Mouse (Mus musculus) neutrophil, adult 5-6 weeks (primary cell): ENCODE results near the gene Svopl. TPM values are rescaled to one million over a fixed set of nuclear protein-coding genes. Genes with fewer than 3 reads are reported as not detected.

Experiments used
- ATAC-seq: fragments of 151-379, 151-347 bp; 2 replicates; pipeline ENCODE4 v1.8.0; 2017; ENCODE audit warnings: mild to moderate bottlenecking, moderate TSS enrichment; ENCODE audit not compliant: insufficient number of reproducible peaks, poor library complexity, low FRiP score, severe bottlenecking; ENCODE audit errors: extremely low read depth
- total RNA-seq: library from RNA; stranded (forward); fragments of 200-1000 nt; gene quantifications from 2 replicates; pipeline ENCODE4 v1.2.3, GENCODE M21; 2017

Svopl gene
- total RNA-seq, 1 experiment from 2014 or later: not detected

- ATAC-seq: peak; percentile 16; the same call in 1 of the 2 replicates
Measured at GRCm38 (mm10) chr6:38048003-38048402, 1.2 kb upstream of the Svopl start.

DNA sequence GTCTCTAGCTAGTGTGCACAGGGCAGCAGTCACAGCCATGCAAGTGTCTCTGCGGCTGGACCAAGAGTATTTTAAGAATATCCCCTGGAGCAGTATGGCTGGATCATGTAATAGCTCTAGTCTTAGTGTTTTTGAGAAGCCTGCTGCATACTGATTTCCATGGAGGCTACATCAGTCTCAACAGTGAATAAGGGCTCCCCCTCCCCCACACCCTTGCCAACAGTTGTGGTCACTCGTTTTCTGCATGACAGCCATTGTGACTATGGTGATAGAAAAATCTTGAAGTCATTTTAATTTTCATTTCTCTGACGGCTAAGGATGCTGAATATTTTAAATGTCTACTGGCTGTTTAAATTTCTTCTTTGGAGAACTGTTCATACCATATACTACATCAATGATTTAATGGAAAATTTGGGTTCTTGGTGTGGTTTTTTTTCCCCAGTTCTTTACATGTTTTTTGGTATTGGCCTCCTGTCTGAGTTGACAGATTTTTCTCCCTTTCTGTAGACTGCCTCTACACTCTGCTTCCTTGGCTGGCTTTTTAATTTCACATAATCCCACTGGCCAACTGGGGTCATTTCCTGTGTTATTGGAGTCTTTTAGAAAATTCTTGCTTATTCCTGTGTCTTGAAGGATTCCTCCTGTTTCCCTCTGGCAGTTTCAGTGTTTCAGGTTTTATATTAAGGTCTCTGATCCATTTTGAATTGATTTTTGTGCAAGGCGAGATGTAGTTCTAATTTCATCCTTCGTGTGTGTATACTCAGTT is 13.8 kb downstream of the Svopl start:
- no peak for ATAC-seq

DNA sequence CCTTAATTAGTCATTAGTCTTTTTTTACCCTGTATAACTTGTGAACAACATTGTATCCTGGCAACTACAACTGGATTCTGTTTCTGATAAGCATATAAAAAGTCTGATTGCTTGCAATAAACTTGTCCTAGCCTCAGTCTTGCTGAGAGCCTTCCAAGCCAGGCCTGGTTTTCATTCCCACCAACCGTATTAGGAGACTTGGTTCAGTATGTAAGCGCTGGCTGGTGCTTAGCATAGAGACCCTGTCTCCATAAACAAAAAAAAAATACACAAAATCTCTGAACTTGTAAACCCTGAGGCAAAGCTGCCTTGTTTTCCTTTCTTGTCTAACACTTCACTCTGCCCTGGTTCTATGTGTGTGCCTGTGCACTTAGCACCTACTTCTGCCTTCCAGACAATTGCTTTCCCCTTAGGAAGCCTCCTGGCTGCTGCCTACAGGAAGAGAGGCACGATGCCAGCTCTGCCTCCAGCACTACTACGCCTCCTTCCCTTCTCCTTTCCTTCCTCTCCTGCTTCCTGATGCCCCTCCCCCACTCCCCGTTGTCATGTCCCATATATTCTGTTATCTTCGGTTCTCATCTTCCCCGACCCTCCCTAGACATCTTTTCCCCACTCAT is 14.8 kb downstream of the Svopl start:
- ATAC-seq: no peak

- no peak for ATAC-seq
Measured at GRCm38 (mm10) chr6:38028205-38028604, 18.6 kb downstream of the Svopl start.

DNA sequence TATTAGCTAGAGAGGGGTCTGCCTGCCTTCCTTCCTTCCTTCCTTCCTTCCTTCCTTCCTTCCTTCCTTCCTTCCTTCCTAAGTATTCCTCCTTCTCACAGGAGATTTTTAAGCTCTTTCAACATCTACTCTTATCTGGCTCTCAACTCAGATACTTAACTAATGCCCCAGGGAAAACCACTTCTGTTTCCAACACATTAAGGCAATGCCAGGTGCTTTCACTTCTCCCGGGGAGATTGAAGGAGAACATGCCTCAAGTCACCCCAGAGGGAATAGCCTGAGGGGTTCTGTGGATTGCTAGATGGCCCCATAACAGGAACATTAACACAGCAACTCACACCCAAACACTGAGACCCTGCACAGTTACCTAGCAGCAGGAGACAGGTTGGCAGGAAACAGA is 19.0 kb downstream of the Svopl start:
- no peak for ATAC-seq

GRCm38 (mm10) chr6:38023284-38023683 is 23.5 kb downstream of the Svopl start:
- no peak for ATAC-seq

GRCm38 (mm10) chr6:38021406-38021805 is 25.4 kb downstream of the Svopl start:
- no peak for ATAC-seq

GRCm38 (mm10) chr6:38012829-38013228 is 34.0 kb downstream of the Svopl start:
- ATAC-seq: no peak

- peak; percentile 53; the same call in 1 of the 2 replicates for ATAC-seq
Measured at GRCm38 (mm10) chr6:38007459-38007858, 39.3 kb downstream of the Svopl start.

DNA sequence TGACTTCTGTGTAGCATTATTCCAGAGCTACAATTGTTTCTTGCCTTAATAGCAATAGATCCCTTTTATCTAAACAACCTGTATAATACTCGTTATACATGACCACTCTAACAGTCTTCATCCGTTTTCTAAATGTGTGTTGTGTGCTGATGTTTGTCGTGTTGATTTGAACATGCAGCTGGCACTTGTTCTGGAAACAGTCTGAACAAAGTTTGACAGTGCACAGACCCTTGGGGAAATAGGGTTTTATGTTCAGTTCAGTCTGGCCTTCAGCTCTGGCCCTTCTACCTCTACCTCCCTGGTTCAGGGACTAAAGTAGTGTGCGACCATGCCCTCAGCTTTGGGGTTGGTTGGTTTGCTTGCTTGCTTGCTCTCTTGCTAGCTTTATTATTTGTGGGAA is 79.4 kb downstream of the Svopl start:
- no peak for ATAC-seq

DNA sequence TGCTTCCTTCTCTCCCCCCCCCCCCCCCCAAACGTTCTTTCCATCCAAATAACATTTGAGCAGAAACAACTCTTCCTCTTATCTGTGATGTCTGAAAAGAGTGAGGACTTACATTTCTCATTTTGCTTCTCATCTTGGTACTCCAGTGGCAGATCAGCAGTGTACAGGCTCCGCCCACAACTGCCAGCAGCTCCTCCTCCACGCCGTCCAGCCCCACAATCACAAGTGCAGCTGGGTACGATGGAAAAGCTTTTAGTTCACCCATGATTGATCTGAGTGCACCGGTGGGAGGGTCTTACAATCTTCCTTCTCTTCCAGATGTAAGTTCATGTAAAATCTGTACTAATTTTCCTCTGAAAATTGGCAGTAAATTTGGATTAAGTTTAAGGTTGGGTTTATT is 95.5 kb downstream of the Svopl start:
- no peak for ATAC-seq

DNA sequence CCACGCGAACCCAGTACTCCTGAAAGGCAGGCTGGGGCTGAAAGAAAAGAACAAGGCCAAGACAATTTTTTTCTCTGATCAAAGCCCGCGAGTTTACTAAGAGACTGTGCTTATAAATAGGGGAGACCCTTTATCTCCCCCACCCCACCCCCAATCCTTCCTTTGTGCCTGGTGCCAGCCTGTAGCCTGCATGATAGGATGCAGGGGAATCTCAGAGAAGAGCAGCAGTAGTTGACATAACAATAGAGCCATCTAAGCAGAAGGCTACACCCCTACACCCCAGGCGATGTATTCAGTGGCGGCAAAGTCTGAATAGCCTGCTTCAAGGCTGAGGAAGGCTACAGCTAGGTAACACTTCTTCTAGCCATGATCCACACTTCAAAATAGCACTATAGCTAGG is 110.3 kb downstream of the Svopl start:
- ATAC-seq: no peak

Other genes with a start within 250 kb of the Svopl start
- 44.4 and 53.2 TPM in 2 replicates for gene Trim24, start 176.2 kb downstream of the Svopl start, total RNA-seq
- not detected in 2 replicates for gene Tmem213, start 62.3 kb upstream of the Svopl start, total RNA-seq
- not detected in 2 replicates for gene Atp6v0a4, start 77.6 kb upstream of the Svopl start, total RNA-seq
- gene D630045J12Rik, start 207.0 kb upstream of the Svopl start, total RNA-seq: 0.12 TPM in 1 of 2 replicates, not detected in the other